Mouse (Mus musculus): ENCODE data around the gene Dcaf15. TPM values are rescaled to one million over a fixed set of nuclear protein-coding genes. Genes with fewer than 3 reads are reported as not detected.

Gene Dcaf15
- polyA plus RNA-seq, 1 experiment from 2014 or later = 8.8 TPM

GRCm38 (mm10) chr8:84057827-84058226, 46.7 kb downstream of the Dcaf15 start:
- H3K4me1 ChIP-seq (ENCODE audit: control insufficient read depth, insufficient read depth, low read length) = 0 out of 2 replicates have a peak, but pooled peaks cover under 1% of the 10 kb centered on the region
- no peaks in the 10 kb centered on the region for H3K9me3 ChIP-seq (replicated peaks; ENCODE audit: control insufficient read depth, low read length)
- H3K27ac ChIP-seq (ENCODE audit: low read depth, low read length) = no peak overlapping the region
- no peak for ATAC-seq (replicated peaks; ENCODE audit: insufficient number of reproducible peaks, low FRiP score, low TSS enrichment)
- 80% methylated on average over 1 of the region's 1 CpGs for WGBS (ENCODE audit: insufficient replicate concordance)
- H3K4me2 ChIP-seq = no peak overlapping the region
- H3K36me3 ChIP-seq (ENCODE audit: control insufficient read depth, insufficient read depth, low read length) = no peaks in the 10 kb centered on the region
- no peak overlapping the region for H3K9ac ChIP-seq (ENCODE audit: low read depth, low read length)
- H3K4me3 ChIP-seq (ENCODE audit: low read depth, low read length) = no peak overlapping the region
- H3K27me3 ChIP-seq (ENCODE audit: control insufficient read depth, insufficient read depth, low read length) = no peaks in the 10 kb centered on the region

GRCm38 (mm10) chr8:84053229-84053628, 51.3 kb downstream of the Dcaf15 start:
- no peak overlapping the region for H3K4me3 ChIP-seq (ENCODE audit: low read depth, low read length)
- no peaks in the 10 kb centered on the region for H3K27me3 ChIP-seq (ENCODE audit: control insufficient read depth, insufficient read depth, low read length)
- no peak overlapping the region for H3K27ac ChIP-seq (ENCODE audit: low read depth, low read length)
- H3K4me2 ChIP-seq = no peak overlapping the region
- no peaks in the 10 kb centered on the region for H3K9me3 ChIP-seq (replicated peaks; ENCODE audit: control insufficient read depth, low read length)
- no peak overlapping the region for H3K9ac ChIP-seq (ENCODE audit: low read depth, low read length)
- H3K36me3 ChIP-seq (ENCODE audit: control insufficient read depth, insufficient read depth, low read length) = no peaks in the 10 kb centered on the region
- no peak for ATAC-seq (replicated peaks; ENCODE audit: insufficient number of reproducible peaks, low FRiP score, low TSS enrichment)
- peaks cover 9% of the 10 kb centered on the region; the same call in 1 of the 2 replicates for H3K4me1 ChIP-seq (ENCODE audit: control insufficient read depth, insufficient read depth, low read length)
- WGBS (ENCODE audit: insufficient replicate concordance) = 87% methylated on average over 5 of the region's 5 CpGs

GRCm38 (mm10) chr8:84052746-84053145, 51.8 kb downstream of the Dcaf15 start:
- no peak overlapping the region for H3K9ac ChIP-seq (ENCODE audit: low read depth, low read length)
- 0 out of 2 replicates have a peak overlapping the region, but pooled peaks have one; percentile 22 for H3K27ac ChIP-seq (ENCODE audit: low read depth, low read length)
- H3K4me3 ChIP-seq (ENCODE audit: low read depth, low read length) = no peak overlapping the region
- WGBS (ENCODE audit: insufficient replicate concordance) = 56% methylated on average over 3 of the region's 3 CpGs
- H3K36me3 ChIP-seq (ENCODE audit: control insufficient read depth, insufficient read depth, low read length) = no peaks in the 10 kb centered on the region
- ATAC-seq (replicated peaks; ENCODE audit: insufficient number of reproducible peaks, low FRiP score, low TSS enrichment) = peak; percentile 63; the same call in 1 of the 2 replicates
- H3K27me3 ChIP-seq (ENCODE audit: control insufficient read depth, insufficient read depth, low read length) = no peaks in the 10 kb centered on the region
- H3K4me1 ChIP-seq (ENCODE audit: control insufficient read depth, insufficient read depth, low read length) = peaks cover 9% of the 10 kb centered on the region; the same call in 1 of the 2 replicates
- no peak overlapping the region for H3K4me2 ChIP-seq
- H3K9me3 ChIP-seq (replicated peaks; ENCODE audit: control insufficient read depth, low read length) = no peaks in the 10 kb centered on the region

- peaks cover 9% of the 10 kb centered on the region; the same call in 1 of the 2 replicates for H3K4me1 ChIP-seq (ENCODE audit: control insufficient read depth, insufficient read depth, low read length)
- no peak for ATAC-seq (replicated peaks; ENCODE audit: insufficient number of reproducible peaks, low FRiP score, low TSS enrichment)
- no peak overlapping the region for H3K4me3 ChIP-seq (ENCODE audit: low read depth, low read length)
- H3K4me2 ChIP-seq = no peak overlapping the region
- no peaks in the 10 kb centered on the region for H3K36me3 ChIP-seq (ENCODE audit: control insufficient read depth, insufficient read depth, low read length)
- peaks cover 21% of the 10 kb centered on the region for H3K27me3 ChIP-seq (ENCODE audit: control insufficient read depth, insufficient read depth, low read length)
- no peaks in the 10 kb centered on the region for H3K9me3 ChIP-seq (replicated peaks; ENCODE audit: control insufficient read depth, low read length)
- 66% methylated on average over 5 of the region's 5 CpGs for WGBS (ENCODE audit: insufficient replicate concordance)
- no peak overlapping the region for H3K27ac ChIP-seq (ENCODE audit: low read depth, low read length)
- no peak overlapping the region for H3K9ac ChIP-seq (ENCODE audit: low read depth, low read length)
These were observed 56.4 kb downstream of the Dcaf15 start for GRCm38 (mm10) chr8:84048171-84048570.

MicroRNA genes within 50 kb of the gene (microRNA counts, 519-probe panel; counts per million panel counts)
- 1,955 counts per million, percentile 2 among the panel's probes with 10 or more counts for microRNA mmu-miR-709

Small RNAs within 50 kb of the gene (microRNA-seq; reads per million reads assigned to microRNA genes)
- gene Mir709 (ENCODE audit: borderline number of aligned reads) = not detected

Other genes with a start within 250 kb of the Dcaf15 start
- gene Adgrl1, start 204.7 kb downstream of the Dcaf15 start, polyA plus RNA-seq (2014; fragmentation: Nextera tagmentation; extraction: Ambion mirVana) = 10.2 and 13.5 TPM in 2 replicates
- 0.58 and 0.76 TPM in 2 replicates for gene Gm10644, start 149.6 kb downstream of the Dcaf15 start, polyA plus RNA-seq (2014; fragmentation: Nextera tagmentation; extraction: Ambion mirVana)
- gene Asf1b, start 149.3 kb downstream of the Dcaf15 start, polyA plus RNA-seq (2014; fragmentation: Nextera tagmentation; extraction: Ambion mirVana) = 69.4 and 72.2 TPM in 2 replicates
- 136 and 139 TPM in 2 replicates for gene Prkaca, start 131.8 kb downstream of the Dcaf15 start, polyA plus RNA-seq (2014; fragmentation: Nextera tagmentation; extraction: Ambion mirVana)
- gene Samd1, start 107.1 kb downstream of the Dcaf15 start, polyA plus RNA-seq (2014; fragmentation: Nextera tagmentation; extraction: Ambion mirVana) = 8.1 and 10.1 TPM in 2 replicates
- 0.42 and 0.52 TPM in 2 replicates for gene 1700067K01Rik, start 103.3 kb downstream of the Dcaf15 start, polyA plus RNA-seq (2014; fragmentation: Nextera tagmentation; extraction: Ambion mirVana)
- gene 2210011C24Rik, start 92.6 kb downstream of the Dcaf15 start, polyA plus RNA-seq (2014; fragmentation: Nextera tagmentation; extraction: Ambion mirVana) = 0.11 TPM in 1 of 2 replicates, not detected in the other
- 0.57 and 0.77 TPM in 2 replicates for gene Palm3, start 83.3 kb downstream of the Dcaf15 start, polyA plus RNA-seq (2014; fragmentation: Nextera tagmentation; extraction: Ambion mirVana)
- gene Il27ra, start 62.2 kb downstream of the Dcaf15 start, polyA plus RNA-seq (2014; fragmentation: Nextera tagmentation; extraction: Ambion mirVana) = 3.5 and 4.1 TPM in 2 replicates
- not detected in 2 replicates for gene Rln3, start 59.8 kb downstream of the Dcaf15 start, polyA plus RNA-seq (2014; fragmentation: Nextera tagmentation; extraction: Ambion mirVana)
- gene Gm10643, start 39.6 kb downstream of the Dcaf15 start, polyA plus RNA-seq (2014; fragmentation: Nextera tagmentation; extraction: Ambion mirVana) = 1.0 and 1.1 TPM in 2 replicates
- gene Rfx1, start 37.9 kb downstream of the Dcaf15 start, polyA plus RNA-seq (2014; fragmentation: Nextera tagmentation; extraction: Ambion mirVana) = 7.5 and 7.9 TPM in 2 replicates
- gene Podnl1, start 21.2 kb upstream of the Dcaf15 start, polyA plus RNA-seq (2014; fragmentation: Nextera tagmentation; extraction: Ambion mirVana) = 0.14 TPM in 1 of 2 replicates, not detected in the other
- 11.1 and 12.6 TPM in 2 replicates for gene Cc2d1a, start 43.2 kb upstream of the Dcaf15 start, polyA plus RNA-seq (2014; fragmentation: Nextera tagmentation; extraction: Ambion mirVana)
- 0.44 and 0.59 TPM in 2 replicates for gene 4930432K21Rik, start 43.3 kb upstream of the Dcaf15 start, polyA plus RNA-seq (2014; fragmentation: Nextera tagmentation; extraction: Ambion mirVana)
- 1.4 and 2.8 TPM in 2 replicates for gene Nanos3, start 80.4 kb upstream of the Dcaf15 start, polyA plus RNA-seq (2014; fragmentation: Nextera tagmentation; extraction: Ambion mirVana)
- gene Zswim4, start 132.3 kb upstream of the Dcaf15 start, polyA plus RNA-seq (2014; fragmentation: Nextera tagmentation; extraction: Ambion mirVana) = 6.3 and 7.8 TPM in 2 replicates
- gene D8Ertd738e, start 145.0 kb upstream of the Dcaf15 start, polyA plus RNA-seq (2014; fragmentation: Nextera tagmentation; extraction: Ambion mirVana) = 321 and 330 TPM in 2 replicates
- gene Mri1, start 152.6 kb upstream of the Dcaf15 start, polyA plus RNA-seq (2014; fragmentation: Nextera tagmentation; extraction: Ambion mirVana) = 45.3 and 50.7 TPM in 2 replicates
- gene Ccdc130, start 165.6 kb upstream of the Dcaf15 start, polyA plus RNA-seq (2014; fragmentation: Nextera tagmentation; extraction: Ambion mirVana) = 16.1 and 18.5 TPM in 2 replicates

Measured in heart, embryonic 11.5 days (tissue).